Mouse (Mus musculus): ENCODE measurements around the gene Mybpc2.

GRCm38 (mm10) chr7:44462218-44463055, 62.0 kb downstream of the Mybpc2 start:
- no peak for TF ChIP-seq SRF (IDR thresholded peaks at IDR 0.05; ENCODE audit: control insufficient read depth, insufficient read length, low read depth)
- TF ChIP-seq POLR2A (IDR thresholded peaks at IDR 0.05; ENCODE audit: insufficient read length, low read depth), result no peak
- TF ChIP-seq USF1 (IDR thresholded peaks at IDR 0.05; ENCODE audit: low read depth), result no peak
- TF ChIP-seq TCF3 (IDR thresholded peaks at IDR 0.05; ENCODE audit: insufficient read length, low read depth), result no peak
